Mouse (Mus musculus) c-Kit-positive CD71-positive TER-119-negative erythroid progenitor cells, embryonic 14.5 days (primary cell): Measurements from ENCODE around the gene Mepe.
A peak's percentile ranks its signal among the peaks of the same experiment; 100 is the strongest.

ENCODE experiments used
- DNase-seq: peaks from one replicate; pipeline ENCODE4 v3.0.0-alpha.2; 2013; ENCODE audit warnings: low read depth

Gene Mepe

DNA sequence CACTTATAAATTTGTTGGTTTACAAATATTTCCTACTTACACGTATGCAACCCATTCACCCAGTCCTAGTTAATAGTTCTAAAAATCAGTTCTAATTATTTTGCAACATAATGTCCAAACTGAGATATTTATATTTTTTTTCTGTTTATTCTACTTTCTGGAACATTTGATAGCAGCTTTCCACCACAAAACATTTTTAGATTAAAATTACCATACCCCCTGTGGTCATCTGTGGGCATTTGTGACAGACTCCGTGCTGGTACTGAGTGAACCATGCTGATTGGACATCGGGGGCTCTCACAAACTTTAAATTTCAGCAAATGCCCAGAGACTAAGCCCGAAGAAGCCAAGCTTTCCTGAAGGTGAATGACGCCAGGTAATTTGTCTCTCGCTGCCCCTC lies at the start of gene Mepe:
Gene Mepe (plus strand): TSS at position 301 of the 400 bp plus-strand sequence.
- DNase-seq: no peak

DNA sequence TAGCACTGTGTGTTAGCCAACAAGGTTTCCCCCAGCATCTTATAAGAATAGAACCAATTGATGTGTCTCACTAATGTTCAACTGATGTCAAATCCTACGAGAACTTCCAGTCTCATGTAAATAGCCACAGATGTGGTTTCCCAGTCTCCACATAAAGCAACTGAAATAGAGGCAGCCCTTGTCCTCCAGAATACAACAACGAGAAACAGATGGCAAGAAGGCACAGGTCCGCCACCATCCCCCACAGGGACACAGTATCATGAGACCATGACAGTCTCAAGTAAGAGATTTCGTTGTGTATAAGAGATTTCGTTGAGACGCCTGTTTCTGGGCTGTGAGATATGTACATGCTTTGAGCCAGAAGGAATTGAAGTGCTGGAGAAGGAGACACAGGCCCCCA lies 30.9 kb upstream of the Mepe start:
- DNase-seq: no peak

DNA sequence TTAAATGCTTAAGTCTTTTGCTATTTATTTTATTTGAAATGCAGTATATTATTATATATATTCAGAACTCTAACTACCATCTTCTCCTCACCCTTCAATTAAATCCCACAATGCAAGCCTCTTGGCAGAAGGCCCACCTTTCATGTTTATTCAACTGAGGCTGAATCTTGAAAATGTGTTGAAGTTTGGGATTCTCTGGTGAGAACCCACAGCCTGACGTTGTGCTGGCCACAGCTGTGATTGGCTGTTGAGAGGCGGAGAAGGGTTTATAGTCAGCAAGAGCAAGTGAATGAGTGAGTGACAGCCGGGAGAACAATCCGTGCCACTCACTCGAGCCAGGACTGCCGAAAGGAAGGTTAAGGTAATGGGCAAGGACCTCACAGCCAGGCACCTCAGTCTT lies 26.1 kb upstream of the Mepe start, which contains the start of gene Ibsp:
Gene Ibsp (plus strand): TSS at position 178 of the 400 bp plus-strand sequence.
- DNase-seq: no peak

DNA sequence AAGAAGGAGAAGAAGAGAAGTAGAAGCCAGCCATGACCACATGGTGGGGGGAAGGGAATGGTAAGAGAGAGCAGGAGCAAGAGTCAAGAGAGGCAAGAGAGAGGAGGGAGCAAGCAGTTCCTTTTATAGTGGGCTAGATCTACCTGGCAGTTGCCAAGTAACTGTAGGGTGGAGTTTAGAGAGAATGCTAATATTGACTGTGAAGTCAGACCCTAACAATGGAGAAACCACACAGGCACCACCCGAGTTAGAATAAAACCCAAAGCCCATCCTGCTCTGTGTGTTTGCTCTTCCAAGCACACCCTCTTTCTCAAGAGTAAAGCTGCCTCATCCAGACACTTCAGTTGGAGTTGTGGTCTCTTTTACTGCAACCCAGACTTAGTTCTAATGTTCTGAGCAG lies 11.1 kb upstream of the Mepe start:
- DNase-seq: no peak

DNA sequence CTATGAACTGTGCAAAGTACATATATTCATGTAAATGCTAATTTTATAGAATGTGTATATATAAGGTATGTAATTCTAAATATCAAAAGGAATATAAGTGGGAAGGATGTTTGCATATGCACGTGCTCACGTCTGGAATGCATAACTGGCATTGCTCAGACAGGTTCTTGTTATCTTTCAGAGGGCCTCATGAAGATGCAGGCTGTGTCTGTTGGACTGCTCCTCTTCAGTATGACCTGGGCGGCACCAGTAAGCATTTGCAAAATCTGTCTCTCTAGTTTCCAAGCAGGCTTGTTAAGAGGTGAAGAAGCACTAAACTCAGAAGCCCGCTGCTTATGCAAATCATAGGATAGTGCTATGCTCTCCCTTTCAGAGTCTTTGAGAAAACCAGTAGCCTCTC lies 1.8 kb downstream of the Mepe start:
- no peak for DNase-seq

DNA sequence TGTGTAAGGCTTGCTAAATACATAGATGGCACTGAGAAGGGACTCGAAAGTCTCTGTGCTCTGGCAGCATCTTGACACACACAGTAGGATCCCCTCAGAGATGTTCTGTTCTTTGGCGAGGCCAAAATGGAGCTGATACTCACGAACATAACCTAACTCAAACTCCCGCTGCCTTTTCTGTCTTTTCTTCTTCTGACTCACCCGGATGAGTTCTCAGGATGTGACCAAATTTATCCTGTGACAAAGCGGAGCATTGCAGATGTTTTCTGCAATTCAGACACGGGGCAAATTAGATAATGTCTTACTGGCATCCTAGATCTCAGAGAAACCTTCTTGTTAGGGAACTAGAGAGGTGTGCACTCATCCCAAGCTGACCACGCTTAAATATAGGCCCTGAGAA lies 2.3 kb downstream of the Mepe start:
- no peak for DNase-seq

DNA sequence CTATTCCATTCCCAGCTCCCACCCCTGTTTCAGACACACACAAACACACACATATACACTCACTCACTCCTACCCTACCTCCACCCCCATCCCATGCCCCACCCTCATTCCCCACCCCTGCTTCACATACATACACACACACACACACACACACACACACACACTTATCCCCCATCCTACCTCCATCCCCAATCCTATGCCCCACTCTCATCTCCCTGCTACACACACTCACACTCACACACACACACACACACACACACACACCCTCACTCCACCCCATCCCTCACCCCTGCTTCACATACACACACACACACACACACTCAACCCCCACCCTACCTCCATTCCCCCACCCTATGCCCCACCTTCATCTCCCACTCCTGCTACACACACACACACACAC lies 2.7 kb downstream of the Mepe start:
- DNase-seq: no peak

DNA sequence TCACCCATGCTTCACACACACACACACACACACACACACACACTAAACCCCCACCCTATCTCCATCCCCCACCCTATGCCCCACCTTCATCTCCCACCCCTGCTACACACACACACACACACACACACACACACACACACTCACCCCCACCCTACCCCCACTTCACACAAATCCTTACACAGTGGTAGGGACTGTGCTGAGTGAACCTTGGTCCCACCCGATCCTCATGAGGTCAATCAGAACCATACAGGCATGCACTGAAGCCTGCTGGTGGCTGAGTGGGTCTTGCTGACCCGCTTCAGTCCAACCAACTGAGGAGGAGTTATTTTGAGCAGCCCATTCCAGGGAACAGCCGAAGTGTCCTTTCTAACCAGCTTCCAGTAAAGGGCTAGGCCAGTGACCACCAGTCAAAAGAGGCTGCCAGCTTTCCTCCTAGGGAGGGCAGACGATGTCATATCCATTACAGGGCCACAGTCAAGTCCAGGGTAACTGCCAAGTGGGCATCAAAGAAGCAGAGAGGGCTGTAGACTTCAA lies 3.3 kb downstream of the Mepe start:
- no peak for DNase-seq

DNA sequence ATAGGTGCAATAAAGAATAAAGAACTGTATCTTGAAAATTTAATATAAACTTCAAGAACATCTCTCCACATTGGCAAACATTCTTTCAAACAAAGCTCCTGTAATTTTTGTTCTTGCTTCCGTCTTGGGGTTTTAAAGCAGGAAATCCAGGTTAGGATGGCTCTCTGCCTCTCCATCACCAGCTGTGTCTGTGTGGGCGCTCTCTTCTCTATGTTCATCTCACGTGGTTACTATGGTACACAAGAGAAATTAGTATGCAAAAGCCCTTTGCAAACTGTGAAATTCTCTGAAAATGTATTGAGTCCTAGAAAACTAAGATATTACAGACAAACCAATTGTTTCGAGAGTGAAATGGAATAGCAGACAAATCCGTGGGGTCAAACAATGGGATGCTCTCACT lies 4.3 kb downstream of the Mepe start:
- no peak for DNase-seq

DNA sequence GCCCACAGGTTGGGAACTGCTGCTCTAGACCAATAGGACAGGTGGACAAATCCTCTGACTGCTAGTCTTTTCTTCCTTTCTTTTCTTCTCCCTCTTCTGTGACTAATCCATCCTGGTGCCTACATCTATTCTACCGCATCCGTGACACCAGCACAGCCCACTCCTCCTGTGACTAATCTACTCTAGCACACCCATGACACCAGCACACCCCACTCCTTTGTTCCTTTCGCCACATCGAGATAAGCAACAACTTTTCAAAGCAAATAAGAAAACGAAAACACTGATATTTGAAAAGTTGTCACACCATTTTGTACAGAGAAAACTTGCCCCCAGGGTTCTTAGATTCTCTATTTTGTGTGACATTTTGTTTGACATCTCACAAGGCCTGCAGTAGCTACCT lies 5.0 kb downstream of the Mepe start:
- no peak for DNase-seq

DNA sequence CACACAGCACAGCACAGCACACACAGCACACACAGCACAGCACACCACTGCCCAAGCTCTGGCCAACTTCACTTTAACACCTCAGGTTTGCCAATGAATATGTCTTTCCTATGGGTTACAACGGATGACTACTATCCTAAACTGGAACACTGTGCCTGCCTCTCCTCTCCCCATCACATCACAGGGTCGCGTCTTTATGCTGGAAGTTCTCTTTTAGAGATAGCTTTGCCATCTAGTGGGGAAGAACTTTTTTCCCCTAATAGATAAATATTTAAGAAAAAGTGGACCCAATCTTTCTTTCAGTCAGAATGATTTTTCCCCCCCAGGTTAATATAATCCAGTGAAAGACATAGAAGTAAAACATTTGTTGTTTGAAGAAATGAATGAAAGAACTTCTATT lies 7.2 kb downstream of the Mepe start:
- no peak for DNase-seq

DNA sequence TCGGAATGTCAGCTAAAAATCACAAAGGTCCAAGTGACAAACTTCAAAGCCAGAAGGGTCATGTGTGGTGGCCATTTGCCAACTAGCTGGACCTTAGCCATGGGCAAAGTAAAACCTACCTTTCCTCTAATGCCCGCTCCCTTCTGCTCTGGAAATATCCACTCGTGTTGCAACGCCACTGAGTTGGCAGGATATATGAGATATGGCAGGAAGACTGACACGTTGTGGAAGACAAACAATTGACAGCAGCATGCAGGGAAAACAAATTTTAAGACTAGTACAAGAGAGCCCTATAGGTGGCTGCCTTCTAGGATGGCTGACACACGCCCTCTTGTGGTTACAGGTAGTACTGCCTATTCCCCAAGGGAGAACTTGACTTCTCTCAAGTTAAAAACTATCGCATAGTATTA lies 8.1 kb downstream of the Mepe start:
- DNase-seq: peak; percentile 14

DNA sequence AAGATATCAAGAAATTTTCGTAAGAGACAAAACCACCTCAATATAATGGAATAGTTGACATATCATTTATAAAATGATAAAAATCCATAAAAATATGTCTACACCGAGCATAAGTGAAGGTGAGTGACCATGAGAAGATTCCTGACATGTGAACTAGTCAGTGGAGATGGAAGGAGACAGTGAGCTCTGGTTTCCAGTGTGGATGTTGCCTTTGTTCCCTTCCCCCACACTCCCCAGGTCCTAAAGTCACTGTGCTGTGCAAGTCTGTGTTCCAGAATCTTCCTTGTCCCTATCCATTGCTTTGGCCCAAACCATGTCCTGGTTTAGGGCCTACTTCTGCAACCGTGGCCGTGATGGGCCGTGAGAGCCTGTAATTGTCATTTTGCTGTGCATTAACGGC lies 8.5 kb downstream of the Mepe start:
- no peak for DNase-seq

DNA sequence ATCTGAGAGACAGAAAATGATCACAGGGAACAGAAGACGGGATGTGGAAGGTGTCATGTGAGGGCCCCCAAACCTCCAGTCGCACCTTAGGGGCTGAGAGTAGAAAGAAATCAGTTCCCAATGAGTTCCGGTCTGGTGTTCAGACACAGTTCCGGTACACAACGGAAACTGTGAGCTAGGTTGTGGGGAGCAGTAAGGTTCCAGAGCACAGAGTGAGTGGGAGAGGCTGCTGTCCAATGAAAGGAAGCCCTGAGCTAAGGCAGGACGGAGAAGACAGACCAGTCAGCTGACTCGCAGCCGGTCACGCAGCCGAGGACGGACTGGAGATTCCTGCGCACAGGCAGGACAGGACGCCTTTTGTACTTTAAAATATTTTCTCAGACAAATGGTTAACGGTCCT lies 9.4 kb downstream of the Mepe start:
- no peak for DNase-seq

DNA sequence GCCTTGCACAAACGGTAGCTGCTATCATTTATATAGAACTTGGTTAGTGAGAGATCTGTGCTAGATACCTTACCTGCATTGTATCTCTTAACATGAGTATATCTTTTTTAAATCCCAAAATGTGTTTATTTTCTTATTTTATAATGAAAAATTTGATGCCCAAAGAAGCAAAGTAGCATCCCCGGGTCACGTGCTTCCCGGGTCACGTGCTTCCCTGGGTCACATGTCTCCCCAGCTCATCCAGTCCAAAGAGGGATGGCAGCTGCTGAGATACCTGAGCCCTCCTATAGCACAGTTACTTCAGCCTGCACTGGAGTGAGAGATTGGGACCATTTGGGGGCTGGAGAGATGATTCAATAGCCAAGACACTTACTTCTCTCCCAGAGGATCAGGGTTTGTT lies 10.8 kb downstream of the Mepe start:
- DNase-seq: no peak

DNA sequence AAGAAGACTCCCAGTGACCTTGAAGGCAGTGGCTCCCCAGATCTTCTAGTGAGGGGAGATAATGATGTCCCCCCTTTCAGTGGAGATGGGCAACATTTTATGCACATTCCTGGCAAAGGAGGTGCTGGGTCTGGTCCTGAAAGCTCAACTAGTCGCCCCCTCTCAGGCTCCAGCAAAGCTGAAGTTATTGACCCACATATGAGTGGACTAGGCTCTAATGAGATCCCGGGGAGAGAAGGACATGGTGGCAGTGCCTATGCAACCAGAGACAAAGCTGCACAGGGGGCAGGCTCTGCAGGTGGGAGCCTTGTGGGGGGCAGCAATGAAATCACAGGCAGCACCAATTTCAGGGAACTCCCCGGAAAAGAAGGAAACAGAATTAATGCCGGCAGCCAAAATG lies 12.4 kb downstream of the Mepe start:
- DNase-seq: no peak

DNA sequence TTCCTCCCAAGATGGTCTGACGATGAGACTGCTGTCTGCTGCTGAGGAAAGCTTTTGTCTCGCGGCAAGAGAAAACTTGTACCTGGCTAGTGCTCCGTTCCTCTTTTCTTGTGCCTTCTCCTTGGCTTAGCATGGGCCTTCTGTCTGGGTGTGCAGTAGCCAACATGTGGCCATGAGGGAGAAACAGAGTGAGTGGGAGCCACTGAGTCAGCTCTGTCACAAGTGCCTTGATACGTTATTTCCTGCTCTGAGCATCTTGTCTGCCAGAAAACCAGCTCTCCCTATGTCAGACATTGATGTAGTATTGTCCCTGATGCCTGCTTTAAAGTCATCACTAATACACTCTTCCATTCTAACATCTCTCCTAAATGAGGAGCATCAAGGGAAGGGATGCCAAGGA lies 13.9 kb downstream of the Mepe start:
- DNase-seq: no peak

DNA sequence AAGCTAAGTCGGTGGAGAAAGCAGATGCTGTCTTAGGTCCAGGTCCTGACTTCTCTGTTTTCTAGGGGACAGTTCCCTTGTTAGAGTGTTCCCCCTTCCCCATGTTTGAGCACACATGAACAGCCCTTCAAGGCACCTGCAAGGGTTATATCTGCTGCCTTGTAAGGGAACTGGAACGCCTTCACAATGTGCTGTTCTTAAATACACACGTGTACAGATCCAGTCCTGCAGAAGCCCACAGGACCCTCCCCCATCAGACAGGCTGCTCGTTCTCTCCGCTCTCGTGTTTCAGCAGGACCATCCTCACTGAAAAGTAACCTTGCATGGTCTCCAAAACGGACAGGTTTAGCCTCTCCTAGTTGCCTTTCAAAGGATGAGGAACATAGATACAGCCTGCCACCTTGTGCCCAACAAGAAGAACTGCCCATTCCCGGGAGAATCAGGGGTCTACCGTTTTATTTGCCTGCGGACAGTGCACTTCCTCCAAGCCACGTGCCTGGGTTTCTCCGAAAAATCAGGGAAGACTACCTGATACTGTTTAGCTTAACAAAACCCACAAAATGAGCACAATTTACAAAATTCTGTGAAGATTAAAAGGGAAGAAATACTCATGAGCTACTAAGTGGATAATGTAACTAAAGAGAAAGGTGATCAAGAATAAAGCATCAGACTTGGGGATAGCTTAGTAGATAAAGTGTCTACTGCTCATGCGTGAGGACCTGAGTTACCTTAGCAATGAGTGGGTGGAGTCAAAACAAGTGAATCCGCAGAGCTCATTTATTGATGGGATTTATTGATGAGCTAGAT lies 14.8 kb downstream of the Mepe start:
- no peak for DNase-seq

DNA sequence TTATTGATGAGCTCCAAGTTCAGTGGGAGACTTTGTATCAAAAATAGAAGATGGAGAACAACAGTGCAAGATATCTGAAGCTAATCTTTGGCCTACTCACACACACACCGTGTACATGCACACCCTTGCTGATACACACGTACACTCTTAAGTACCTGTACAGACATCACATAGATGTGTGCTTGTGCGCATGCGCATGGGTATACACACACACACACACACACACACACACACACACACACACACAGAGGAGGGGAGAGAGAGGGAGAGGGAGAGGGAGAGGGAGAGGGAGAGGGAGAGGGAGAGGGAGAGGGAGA lies 15.3 kb downstream of the Mepe start:
- no peak for DNase-seq

DNA sequence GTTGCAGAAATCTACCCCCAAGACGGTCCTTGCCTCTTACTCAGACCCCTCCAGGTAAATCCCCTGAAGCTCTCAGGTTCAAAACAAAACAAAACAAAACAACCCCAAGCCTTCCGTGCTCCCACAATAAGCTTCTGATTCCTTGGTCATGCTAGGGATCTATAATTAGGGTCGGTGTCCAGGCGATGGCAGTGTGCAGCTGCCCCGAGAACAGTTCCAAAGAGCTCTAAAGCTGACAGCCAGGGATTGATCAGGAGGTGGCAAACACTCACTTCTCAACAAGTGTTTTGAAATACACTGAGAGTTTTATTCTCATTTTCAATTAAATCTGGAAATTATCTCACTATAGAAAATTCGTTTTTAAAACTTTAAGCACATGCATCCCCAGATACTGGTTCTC lies 17.8 kb downstream of the Mepe start:
- DNase-seq: no peak

DNA sequence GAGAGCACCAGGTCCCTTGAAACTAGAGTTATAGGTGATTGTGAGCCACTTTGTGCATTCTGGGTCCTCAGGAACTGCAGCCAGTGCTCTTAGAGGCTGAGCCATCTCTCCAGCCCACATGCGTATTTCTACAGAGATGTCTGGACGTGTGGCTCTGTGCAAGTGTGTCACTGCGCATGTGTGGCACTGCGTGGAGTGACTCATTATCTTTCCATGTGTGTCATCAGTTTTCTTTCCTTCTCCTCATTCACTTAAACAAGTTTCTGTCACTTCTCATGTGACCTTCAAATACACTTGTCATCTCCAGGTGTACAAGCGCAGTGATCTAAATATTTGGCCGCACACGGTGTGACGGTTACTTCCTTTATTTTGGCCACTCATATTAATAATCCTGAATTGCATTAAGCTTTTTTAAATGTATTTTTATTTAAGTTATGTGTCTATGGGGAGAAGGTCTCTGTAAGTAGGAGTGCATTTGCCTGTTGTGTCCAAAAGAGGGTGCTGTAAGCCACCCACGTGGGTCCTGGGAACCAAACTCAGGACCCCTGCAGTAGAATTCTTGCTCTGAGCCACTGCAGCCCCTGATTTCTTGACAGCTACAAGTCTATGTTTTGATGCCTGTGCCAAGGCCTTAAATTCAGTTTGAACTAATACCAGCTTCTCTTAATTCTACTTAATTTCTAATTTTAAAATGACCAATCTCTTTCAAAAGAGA lies 19.6 kb downstream of the Mepe start:
- no peak for DNase-seq

DNA sequence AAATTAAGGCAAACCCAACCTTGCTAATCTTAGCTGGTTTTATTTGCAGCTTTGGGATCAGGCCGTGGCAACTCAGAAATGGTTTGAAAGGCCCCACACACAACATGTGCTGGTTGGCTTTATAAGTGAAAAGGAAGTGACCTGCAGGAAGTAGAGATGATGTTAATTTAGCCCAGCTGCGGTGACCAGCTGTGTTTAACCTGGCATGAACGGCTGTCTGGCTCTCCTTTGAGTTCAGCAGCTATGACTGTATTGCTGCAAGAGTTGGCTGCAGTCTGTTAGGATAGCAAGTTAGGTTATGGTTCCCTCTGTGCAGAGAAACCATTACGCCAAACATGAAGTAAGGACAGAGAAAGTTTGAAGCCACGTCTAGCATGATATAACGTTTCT lies 20.1 kb downstream of the Mepe start:
- DNase-seq: no peak

DNA sequence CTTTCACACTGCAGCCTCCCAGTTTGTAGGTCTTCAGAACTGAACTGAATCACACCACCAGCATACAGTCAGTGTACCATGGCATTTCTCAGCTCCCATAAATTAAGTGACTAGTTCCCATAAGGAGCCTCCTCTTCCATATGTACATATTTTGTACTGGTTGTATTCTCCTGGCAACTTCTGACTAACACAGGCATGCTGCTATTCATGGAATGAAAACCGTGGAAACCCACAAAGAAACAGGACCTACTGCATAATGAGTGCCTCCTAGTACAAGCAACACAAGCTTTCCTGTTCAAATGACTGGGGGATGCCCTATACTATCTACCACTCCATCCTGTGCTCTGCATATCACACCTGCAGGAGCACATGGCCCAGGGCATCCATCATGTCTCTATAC lies 25.9 kb downstream of the Mepe start:
- no peak for DNase-seq

DNA sequence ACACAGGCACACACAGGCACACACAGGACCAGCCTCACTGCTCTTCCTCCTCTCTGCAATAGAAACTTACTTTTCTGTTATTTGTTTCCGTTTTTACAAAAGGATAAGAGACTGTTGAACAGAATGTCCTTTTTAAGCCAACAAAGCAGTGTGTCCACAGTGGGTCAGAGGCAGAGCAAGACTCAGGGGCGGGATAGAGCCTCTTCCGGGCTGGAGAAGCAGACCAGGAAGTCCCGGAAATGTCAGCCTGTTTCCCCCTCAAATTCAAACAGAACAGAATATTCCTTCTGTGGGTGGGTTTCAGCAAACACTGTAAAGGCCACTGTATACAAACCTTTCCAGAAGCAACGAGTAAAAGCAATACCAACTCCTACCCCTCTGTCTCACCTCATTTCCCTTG lies 26.7 kb downstream of the Mepe start:
- no peak for DNase-seq
